Mouse (Mus musculus) layer of hippocampus, postnatal 25 days (tissue): ENCODE measurements around the gene Msantd3. TPM values are rescaled to one million over a fixed set of nuclear protein-coding genes. Genes with fewer than 3 reads are reported as not detected.

Experiments used
- DNase-seq, 2 experiments: peaks; one replicate each; pipeline ENCODE4 v3.0.0; 2022; ENCODE audit warnings: mixed read lengths in 2 of 2, low spot score in 1 of 2; ENCODE audit errors: extremely low spot score in 1 of 2
- total RNA-seq, 2 experiments: library from RNA; stranded (reverse); gene quantifications; 2 replicates each; pipeline ENCODE4 v1.2.3; 2021

Msantd3 gene
- total RNA-seq, 2 experiments from 2014 or later = 19.8 to 21.7 TPM

DNA sequence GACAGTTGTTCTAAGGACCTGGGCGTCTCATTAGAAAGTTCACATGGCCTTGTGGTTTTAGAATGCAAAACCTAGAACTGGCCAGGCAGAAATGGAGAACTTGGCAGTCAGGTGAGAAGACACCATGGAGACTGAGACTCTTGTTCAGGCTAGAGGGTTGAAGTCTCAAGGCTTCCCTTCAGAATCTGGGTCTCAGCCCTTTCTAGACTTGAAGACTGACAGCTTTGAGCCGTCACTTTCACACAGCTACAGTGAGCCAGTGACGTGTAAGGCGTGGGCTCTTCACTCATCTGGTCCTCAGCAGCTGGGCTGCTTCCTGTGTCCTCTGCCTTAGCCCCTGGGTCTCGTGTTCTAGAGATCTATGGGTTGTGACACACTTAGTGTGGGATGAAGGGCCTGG lies 52.6 kb downstream of the Msantd3 start:
- no peak for DNase-seq

DNA sequence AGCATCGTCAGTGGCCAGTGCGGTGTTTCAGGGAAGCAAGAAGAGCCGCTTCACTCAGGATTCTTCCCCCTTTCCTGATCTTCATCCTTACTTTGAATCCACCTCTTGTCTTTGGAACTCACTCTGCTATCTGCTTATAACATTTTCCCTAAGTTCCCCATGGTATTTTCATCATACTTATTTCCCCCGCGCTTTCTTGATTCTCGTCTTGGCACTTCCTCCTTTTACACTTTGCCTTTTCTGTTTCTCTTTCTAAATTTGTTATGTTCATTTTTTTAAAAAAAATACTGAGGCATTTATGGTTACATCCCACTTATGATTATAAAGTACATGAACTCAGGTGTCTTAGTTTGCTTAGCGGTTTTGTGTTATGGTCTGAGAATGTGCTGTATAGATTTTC lies 53.1 kb downstream of the Msantd3 start:
- no peak for DNase-seq

DNA sequence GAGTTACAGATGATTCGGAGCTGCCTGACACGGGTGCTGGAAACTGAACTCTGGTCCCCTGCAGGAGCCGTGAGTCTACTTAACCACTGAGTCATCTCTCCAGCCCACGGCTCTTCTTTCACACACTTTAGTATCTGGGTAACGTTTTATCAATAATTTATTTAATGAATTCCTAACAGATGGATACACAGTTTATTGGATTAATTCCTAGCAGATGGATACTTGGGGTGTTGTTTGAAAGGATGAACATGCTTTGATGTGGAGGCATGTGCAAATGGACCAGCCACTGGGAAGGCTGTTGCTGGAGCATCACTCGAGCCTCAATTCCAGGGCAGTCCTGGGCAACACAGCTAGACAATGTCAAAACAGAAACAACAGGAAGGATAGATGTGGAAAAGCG lies 56.4 kb downstream of the Msantd3 start:
- DNase-seq = no peak

DNA sequence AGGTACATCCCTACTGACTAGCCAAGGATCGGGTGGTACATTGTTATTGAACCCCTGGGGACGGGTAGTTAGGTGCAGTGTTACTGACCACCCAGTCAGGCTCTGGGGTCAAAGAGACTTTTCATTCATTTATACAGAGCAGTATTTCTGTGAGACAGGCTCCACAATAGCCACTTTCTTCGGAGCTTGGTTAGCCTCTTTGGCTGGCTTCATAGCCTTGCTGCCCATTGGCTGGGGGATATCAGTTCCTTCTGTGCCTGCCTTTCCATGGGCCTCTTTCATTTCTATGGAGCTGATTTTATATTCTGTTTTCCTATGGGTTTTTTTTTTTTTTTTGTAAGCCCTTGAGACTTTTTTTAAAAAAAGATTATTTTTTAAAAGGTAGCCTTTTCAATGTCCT lies 65.9 kb downstream of the Msantd3 start:
- DNase-seq = no peak

DNA sequence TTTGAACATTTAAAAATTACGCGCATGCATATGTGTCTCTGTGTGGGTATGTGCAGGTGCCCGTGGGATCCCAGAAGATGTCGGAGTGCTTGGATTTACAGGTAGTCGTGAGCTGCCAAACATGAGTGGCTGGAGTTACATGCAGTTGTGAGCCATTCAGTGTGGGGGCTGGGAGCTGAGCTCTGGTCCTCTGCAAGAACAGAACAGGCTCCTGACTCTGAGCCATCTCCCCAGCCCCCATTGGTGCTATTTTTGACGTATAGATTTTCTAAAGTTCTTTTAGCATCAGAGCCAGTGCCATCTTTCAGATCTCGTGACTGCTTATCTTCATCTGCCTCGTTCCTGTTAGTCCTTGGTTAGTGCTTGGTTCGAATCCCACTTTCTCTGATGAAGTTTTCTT lies 69.8 kb downstream of the Msantd3 start:
- no peak for DNase-seq

DNA sequence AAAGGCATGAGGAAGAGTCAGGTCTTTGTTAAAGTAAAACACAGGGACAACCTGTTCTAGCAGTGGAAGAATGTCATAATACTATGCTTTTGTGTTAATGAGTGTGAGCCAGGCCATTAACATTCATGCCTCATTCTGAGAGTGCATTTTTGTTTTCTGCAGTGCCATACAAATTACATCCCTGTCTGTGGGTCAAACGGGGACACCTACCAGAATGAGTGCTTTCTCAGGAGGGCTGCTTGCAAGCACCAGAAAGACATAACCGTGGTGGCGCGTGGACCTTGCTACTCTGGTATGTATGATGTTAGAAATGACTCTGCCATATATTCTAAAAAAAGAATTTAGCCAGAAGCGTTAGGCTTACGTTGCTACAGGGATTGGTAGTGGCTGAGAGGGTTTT lies 70.5 kb downstream of the Msantd3 start:
- DNase-seq = no peak

Other genes starting within 250 kb of the Msantd3 start
- 10 to 100 TPM; 23.1 to 27.6 TPM for gene Tex10, start 66.5 kb upstream of the Msantd3 start, total RNA-seq
- 100 to 1,000 TPM; 130 to 137 TPM for gene Tmeff1, start 45.2 kb downstream of the Msantd3 start, total RNA-seq
- 1 to 10 TPM; 1.7 to 2.7 TPM for gene Cavin4, start 123.6 kb downstream of the Msantd3 start, total RNA-seq